Mouse (Mus musculus) cortical plate, adult 2 months (tissue): ENCODE results near the gene Odf2.

Source experiments
- CTCF ChIP-seq: fragments of 200-500 bp; IDR thresholded peaks from 2 replicates; pipeline ENCODE4 v1.5.1; 2011; ENCODE audit warnings: mild to moderate bottlenecking, control low read depth, low read length; ENCODE audit not compliant: insufficient read depth; ENCODE audit errors: extremely low read depth
- POLR2A ChIP-seq: fragments of 200-500 bp; IDR thresholded peaks from 2 replicates; pipeline ENCODE4 v1.6.1; 2011; ENCODE audit warnings: mild to moderate bottlenecking, low read length, control low read depth; ENCODE audit not compliant: insufficient read depth; ENCODE audit errors: extremely low read depth

GRCm38 (mm10) chr2:29865125-29865524 is 23.9 kb upstream of the Odf2 start:
- TF ChIP-seq CTCF: no peak
- no peak for TF ChIP-seq POLR2A
